In genomic region chr7:16729563-16729962, GRCm38 (mm10) we compare ENCODE assay signal across 8 mouse cellular contexts. TPM values are rescaled to one million over a fixed set of nuclear protein-coding genes. Genes with fewer than 3 reads are reported as not detected.
DNase-seq lines count a peak whose midpoint lies in the region; ATAC-seq and TF ChIP-seq lines count a peak whose summit lies in the region.
"Not testable (repeated sequence)": the region's sequence is repeated elsewhere in the genome, so short reads cannot be mapped to it uniquely, and the experiment has no call there.
"Had no signal": no experiment of that assay in that cellular context is flagged by ENCODE, and none has a peak within 500 bp of the region (broad histone marks: within the 10 kb centered on the region; RNA-seq: fewer than 3 reads in every experiment).

No protein-coding gene starts in this region.

- peak; percentile 68 for ATAC-seq in forebrain, embryonic 11.5 days (replicated peaks; ENCODE audit: low FRiP score)
- ATAC-seq in heart, embryonic 16.5 days (replicated peaks; ENCODE audit: extremely low read depth, insufficient read depth, low FRiP score): peak; percentile 24; the same call in 1 of the 2 replicates
- 0 out of 2 replicates have a peak, but pooled peaks have one; percentile 45 for ATAC-seq in limb, embryonic 14.5 days (ENCODE audit: low FRiP score, low read depth)
- not testable (repeated sequence) for ATAC-seq in neural tube, embryonic 13.5 days (ENCODE audit: low read depth)

- not testable (repeated sequence) for H3K27me3 ChIP-seq in forebrain, embryonic 11.5 days (ENCODE audit: control insufficient read depth, insufficient read depth, low read length); heart, embryonic 16.5 days (ENCODE audit: control insufficient read depth, insufficient read depth, low read length); kidney, adult 2 months (replicated peaks; ENCODE audit: control insufficient read depth, insufficient read depth, low read length); limb, embryonic 14.5 days (ENCODE audit: control insufficient read depth, insufficient read depth, low read length); neural tube, embryonic 13.5 days

- not testable (repeated sequence) for H3K36me3 ChIP-seq in forebrain, embryonic 11.5 days (ENCODE audit: control insufficient read depth, insufficient read depth, low read length); heart, embryonic 16.5 days (ENCODE audit: control insufficient read depth, insufficient read depth); kidney, adult 2 months (ENCODE audit: control insufficient read depth, insufficient read depth, low read length); limb, embryonic 14.5 days (ENCODE audit: control insufficient read depth, insufficient read depth, low read length); neural tube, embryonic 13.5 days

- H3K4me1 ChIP-seq in forebrain, embryonic 11.5 days (replicated peaks; ENCODE audit: control insufficient read depth, insufficient read depth, low read length); kidney, adult 2 months (ENCODE audit: control insufficient read depth, insufficient read depth, low read length); limb, embryonic 14.5 days (ENCODE audit: control insufficient read depth, insufficient read depth, low read length); neural tube, embryonic 13.5 days (replicated peaks): not testable (repeated sequence)
- H3K4me1 ChIP-seq in heart, embryonic 16.5 days (ENCODE audit: control insufficient read depth, insufficient read depth, low read length): peaks cover 14% of the 10 kb centered on the region; the same call in 1 of the 2 replicates

- H3K27ac ChIP-seq in forebrain, embryonic 11.5 days (ENCODE audit: low read depth, low read length); heart, embryonic 16.5 days (ENCODE audit: low read length); kidney, adult 2 months (ENCODE audit: insufficient read depth, low read depth, low read length); limb, embryonic 14.5 days (replicated peaks; ENCODE audit: low read depth, low read length); neural tube, embryonic 13.5 days (replicated peaks): not testable (repeated sequence)

- H3K9ac ChIP-seq in forebrain, embryonic 11.5 days (ENCODE audit: low read length); limb, embryonic 14.5 days (ENCODE audit: low read depth, low read length, severe bottlenecking): not testable (repeated sequence)
- peak overlapping the region; percentile 16; the same call in 1 of the 2 replicates for H3K9ac ChIP-seq in heart, embryonic 16.5 days (ENCODE audit: low read length)
- 0 out of 2 replicates have a peak overlapping the region, but pooled peaks have one; percentile 8 for H3K9ac ChIP-seq in neural tube, embryonic 13.5 days

- TF ChIP-seq POLR2A in kidney, adult 2 months (IDR thresholded peaks at IDR 0.05; ENCODE audit: low read depth, low read length); limb, embryonic 14.5 days (IDR thresholded peaks at IDR 0.05; ENCODE audit: borderline replicate concordance, extremely low read depth, insufficient read depth, insufficient read length): not testable (repeated sequence)

- peak overlapping the region; percentile 18; the same call in 1 of the 2 replicates for H3K4me2 ChIP-seq in forebrain, embryonic 11.5 days (ENCODE audit: low read depth, low read length, severe bottlenecking)
- H3K4me2 ChIP-seq in heart, embryonic 16.5 days (ENCODE audit: low read depth, low read length): peak overlapping the region; percentile 30; the same call in 1 of the 2 replicates
- H3K4me2 ChIP-seq in limb, embryonic 14.5 days (replicated peaks; ENCODE audit: low read depth, low read length, severe bottlenecking): peak overlapping the region; percentile 18; the same call in 1 of the 2 replicates
- H3K4me2 ChIP-seq in neural tube, embryonic 13.5 days: peak overlapping the region; percentile 33

- peak; percentile 15 to 20 for DNase-seq in adrenal gland, postnatal 36 days
- not testable (repeated sequence) for DNase-seq in forebrain, embryonic 11.5 days (ENCODE audit: low spot score)
- DNase-seq in kidney, adult 2 months: peak; percentile 37
- peak; percentile 40 for DNase-seq in limb, embryonic 14.5 days (ENCODE audit: low spot score)
- DNase-seq in lung, postnatal 25 days (ENCODE audit: low spot score): peak; percentile 14

- 7% methylated on average over 7 of the region's 7 CpGs for WGBS in forebrain, embryonic 11.5 days
- 10% methylated on average over 7 of the region's 7 CpGs for WGBS in heart, embryonic 16.5 days
- 3% methylated on average over 7 of the region's 7 CpGs for WGBS in kidney, adult 2 months
- WGBS in limb, embryonic 14.5 days: 0% methylated on average over 7 of the region's 7 CpGs
- 5% methylated on average over 7 of the region's 7 CpGs for WGBS in neural tube, embryonic 13.5 days

- not testable (repeated sequence) for H3K4me3 ChIP-seq in forebrain, embryonic 11.5 days (ENCODE audit: low read depth, low read length); heart, embryonic 16.5 days (ENCODE audit: low read length); kidney, adult 2 months (ENCODE audit: insufficient read depth, low read depth, low read length); limb, embryonic 14.5 days (replicated peaks; ENCODE audit: low read length); neural tube, embryonic 13.5 days

- not testable (repeated sequence) for H3K9me3 ChIP-seq in forebrain, embryonic 11.5 days (ENCODE audit: control insufficient read depth, low read length); heart, embryonic 16.5 days (replicated peaks; ENCODE audit: control insufficient read depth, low read length); limb, embryonic 14.5 days (ENCODE audit: control insufficient read depth, low read length); neural tube, embryonic 13.5 days

- not testable (repeated sequence) for TF ChIP-seq CTCF in kidney, adult 2 months (conservative IDR thresholded peaks at IDR 0.05; ENCODE audit: insufficient read depth, insufficient read length, low read depth, low read length)

RNA-seq across cellular contexts. Expression of gene Ceacam9, which starts 7.8 kb away (rescaled TPM):
- not detected for total RNA-seq in adrenal gland, postnatal 36 days (2021)
- not detected in 2 replicates for polyA plus RNA-seq in forebrain, embryonic 11.5 days (2014; fragmentation: Nextera tagmentation; extraction: Ambion mirVana)
- 0.33 TPM in 1 of 2 replicates, not detected in the other for polyA plus RNA-seq in heart, embryonic 16.5 days (2015; fragmentation: Nextera tagmentation; extraction: Ambion mirVana)
- not detected in 2 replicates for polyA plus RNA-seq in kidney, adult 2 months (2012; rRNA removed)
- 0.04 and 0.10 TPM in 2 replicates for polyA plus RNA-seq in limb, embryonic 14.5 days (2012; rRNA removed)
- not detected in 2 replicates for polyA plus RNA-seq in limb, embryonic 14.5 days (2014; fragmentation: Nextera tagmentation; extraction: Ambion mirVana)
- not detected in 2 replicates for polyA plus RNA-seq in neural tube, embryonic 13.5 days (2015; fragmentation: Nextera tagmentation; extraction: Ambion mirVana)

RNA-seq across cellular contexts. Expression of gene Ap2s1, which starts 8.6 kb away (rescaled TPM):
- total RNA-seq in adrenal gland, postnatal 36 days (2021): 100 to 1,000 TPM; 133 to 149 TPM
- polyA plus RNA-seq in forebrain, embryonic 11.5 days (2014; fragmentation: Nextera tagmentation; extraction: Ambion mirVana): 270 and 272 TPM in 2 replicates
- polyA plus RNA-seq in heart, embryonic 16.5 days (2015; fragmentation: Nextera tagmentation; extraction: Ambion mirVana): 218 and 242 TPM in 2 replicates
- polyA plus RNA-seq in kidney, adult 2 months (2012; rRNA removed): 288 and 300 TPM in 2 replicates
- 271 and 297 TPM in 2 replicates for polyA plus RNA-seq in limb, embryonic 14.5 days (2012; rRNA removed)
- 271 and 295 TPM in 2 replicates for polyA plus RNA-seq in limb, embryonic 14.5 days (2014; fragmentation: Nextera tagmentation; extraction: Ambion mirVana)
- 372 and 378 TPM in 2 replicates for polyA plus RNA-seq in neural tube, embryonic 13.5 days (2015; fragmentation: Nextera tagmentation; extraction: Ambion mirVana)

RNA-seq across cellular contexts. Expression of gene Slc1a5, which starts 51.6 kb away (rescaled TPM):
- total RNA-seq in adrenal gland, postnatal 36 days (2021): 100 to 1,000 TPM; 118 to 152 TPM
- polyA plus RNA-seq in forebrain, embryonic 11.5 days (2014; fragmentation: Nextera tagmentation; extraction: Ambion mirVana): 33.9 and 34.1 TPM in 2 replicates
- polyA plus RNA-seq in heart, embryonic 16.5 days (2015; fragmentation: Nextera tagmentation; extraction: Ambion mirVana): 45.4 and 47.6 TPM in 2 replicates
- polyA plus RNA-seq in kidney, adult 2 months (2012; rRNA removed): 74.6 and 95.2 TPM in 2 replicates
- polyA plus RNA-seq in limb, embryonic 14.5 days (2012; rRNA removed): 80.3 and 96.1 TPM in 2 replicates
- 21.7 and 24.4 TPM in 2 replicates for polyA plus RNA-seq in limb, embryonic 14.5 days (2014; fragmentation: Nextera tagmentation; extraction: Ambion mirVana)
- 8.8 and 9.0 TPM in 2 replicates for polyA plus RNA-seq in neural tube, embryonic 13.5 days (2015; fragmentation: Nextera tagmentation; extraction: Ambion mirVana)

RNA-seq across cellular contexts. Expression of gene Ceacam15, which starts 54.1 kb away (rescaled TPM):
- not detected for total RNA-seq in adrenal gland, postnatal 36 days (2021)
- polyA plus RNA-seq in forebrain, embryonic 11.5 days (2014; fragmentation: Nextera tagmentation; extraction: Ambion mirVana): not detected in 2 replicates
- polyA plus RNA-seq in heart, embryonic 16.5 days (2015; fragmentation: Nextera tagmentation; extraction: Ambion mirVana): 0.86 and 1.0 TPM in 2 replicates
- polyA plus RNA-seq in kidney, adult 2 months (2012; rRNA removed): not detected in 2 replicates
- polyA plus RNA-seq in limb, embryonic 14.5 days (2012; rRNA removed): not detected in 2 replicates
- polyA plus RNA-seq in limb, embryonic 14.5 days (2014; fragmentation: Nextera tagmentation; extraction: Ambion mirVana): not detected in 2 replicates
- polyA plus RNA-seq in neural tube, embryonic 13.5 days (2015; fragmentation: Nextera tagmentation; extraction: Ambion mirVana): not detected in 2 replicates
- polyA plus RNA-seq: gonadal fat pad, adult 2 months had no signal
